Comparison of ENCODE assay signal across 9 mouse cellular contexts in the genomic region with DNA sequence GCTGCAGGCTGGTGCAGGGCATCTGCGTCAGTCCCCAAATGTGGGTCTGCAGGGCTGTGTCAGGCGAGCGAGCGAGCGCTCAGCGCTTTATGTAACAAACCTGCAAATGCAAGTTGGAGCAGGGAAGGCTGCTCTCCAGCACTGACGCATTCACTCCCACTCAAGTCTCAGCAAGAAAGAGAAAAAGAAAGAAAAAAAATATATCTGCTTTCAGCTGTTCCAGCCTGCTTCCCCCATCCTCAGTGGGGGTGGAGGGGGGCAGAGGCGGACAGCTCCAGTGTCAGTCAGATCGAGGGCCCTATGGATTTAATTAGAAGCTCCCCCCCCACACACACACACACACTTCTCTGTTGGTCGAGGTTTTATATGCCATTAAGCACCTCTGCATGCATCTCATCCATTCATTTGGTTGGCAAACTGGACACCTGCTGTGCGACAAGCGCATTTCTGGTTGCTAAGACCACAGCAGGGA. TPM values are rescaled to one million over a fixed set of nuclear protein-coding genes. Genes with fewer than 3 reads are reported as not detected.
DNase-seq lines count a peak whose midpoint lies in the region; ATAC-seq lines count a peak whose summit lies in the region.
"Had no signal": no experiment of that assay in that cellular context is flagged by ENCODE, and none has a peak within 500 bp of the region (broad histone marks: within the 10 kb centered on the region; RNA-seq: fewer than 3 reads in every experiment).

No protein-coding gene starts in this region.

- DNase-seq in heart, adult 9 months (ENCODE audit: low spot score in 2 of 2), result no peak
- no peak for DNase-seq in forebrain, embryonic 10.5 days (ENCODE audit: extremely low spot score, low spot score)
- peak; percentile 45 to 49 for DNase-seq in layer of hippocampus, postnatal 10 days (ENCODE audit: low spot score in 2 of 2)
- no peak for DNase-seq in gastrocnemius, postnatal 10 days
- no peak for DNase-seq in spleen, postnatal 14 days (ENCODE audit: low spot score in 2 of 2)
- DNase-seq: heart, postnatal 14 days had no signal

- peaks cover 67% of the 10 kb centered on the region for H3K27me3 ChIP-seq in heart, embryonic 12.5 days (replicated peaks)
- H3K27me3 ChIP-seq in forebrain, embryonic 10.5 days (ENCODE audit: poor library complexity, severe bottlenecking), result peaks cover 64% of the 10 kb centered on the region
- no peaks in the 10 kb centered on the region for H3K27me3 ChIP-seq in neural tube, embryonic 14.5 days (ENCODE audit: control insufficient read depth, insufficient read depth, low read length)

- ATAC-seq in heart, embryonic 12.5 days (ENCODE audit: insufficient number of reproducible peaks, low FRiP score), result no peak
- ATAC-seq in neural tube, embryonic 14.5 days (ENCODE audit: low read depth), result 0 out of 2 replicates have a peak, but pooled peaks have one; percentile 29
- ATAC-seq in megakaryocyte, adult 5-6 weeks (ENCODE audit: poor library complexity, severe bottlenecking), result no peak

- peaks cover 45% of the 10 kb centered on the region for H3K4me1 ChIP-seq in heart, embryonic 12.5 days (replicated peaks)
- peaks cover 46% of the 10 kb centered on the region for H3K4me1 ChIP-seq in forebrain, embryonic 10.5 days
- H3K4me1 ChIP-seq in neural tube, embryonic 14.5 days (ENCODE audit: control insufficient read depth, insufficient read depth, low read length), result peaks cover 11% of the 10 kb centered on the region; the same call in 1 of the 2 replicates

- no peak overlapping the region for H3K4me3 ChIP-seq in heart, embryonic 12.5 days
- H3K4me3 ChIP-seq in forebrain, embryonic 10.5 days, result peak overlapping the region; percentile 66
- H3K4me3 ChIP-seq in neural tube, embryonic 14.5 days (ENCODE audit: low read depth, low read length), result peak overlapping the region; percentile 56; the same call in 1 of the 2 replicates

- H3K9me3 ChIP-seq in heart, embryonic 12.5 days (replicated peaks), result no peaks in the 10 kb centered on the region
- H3K9me3 ChIP-seq in forebrain, embryonic 10.5 days, result no peaks in the 10 kb centered on the region
- no peaks in the 10 kb centered on the region for H3K9me3 ChIP-seq in neural tube, embryonic 14.5 days (ENCODE audit: control insufficient read depth, low read length)

- no peak overlapping the region for H3K27ac ChIP-seq in heart, embryonic 12.5 days (ENCODE audit: poor library complexity, severe bottlenecking)
- no peak overlapping the region; the same call in 1 of the 2 replicates for H3K27ac ChIP-seq in forebrain, embryonic 10.5 days
- H3K27ac ChIP-seq in neural tube, embryonic 14.5 days (ENCODE audit: low read depth, low read length), result peak overlapping the region; percentile 34; the same call in 1 of the 2 replicates

- H3K4me2 ChIP-seq in heart, embryonic 12.5 days, result 0 out of 2 replicates have a peak overlapping the region, but pooled peaks have one; percentile 5
- H3K4me2 ChIP-seq in neural tube, embryonic 14.5 days (ENCODE audit: low read depth, low read length), result peak overlapping the region; percentile 93

- H3K36me3 ChIP-seq in heart, embryonic 12.5 days, result no peaks in the 10 kb centered on the region
- no peaks in the 10 kb centered on the region for H3K36me3 ChIP-seq in forebrain, embryonic 10.5 days (replicated peaks)
- H3K36me3 ChIP-seq in neural tube, embryonic 14.5 days (ENCODE audit: control insufficient read depth, insufficient read depth, low read length), result no peaks in the 10 kb centered on the region

- 34% methylated on average over 12 of the region's 12 CpGs for WGBS in heart, embryonic 12.5 days
- WGBS in forebrain, embryonic 10.5 days, result 10% methylated on average over 12 of the region's 12 CpGs
- WGBS in neural tube, embryonic 14.5 days, result 15% methylated on average over 12 of the region's 12 CpGs

- H3K9ac ChIP-seq in heart, embryonic 12.5 days, result no peak overlapping the region
- H3K9ac ChIP-seq in neural tube, embryonic 14.5 days (replicated peaks; ENCODE audit: low read depth, low read length), result no peak overlapping the region

RNA-seq across cellular contexts. Expression of gene Cx3cl1, which starts 1.9 kb away (rescaled TPM):
- polyA plus RNA-seq in heart, embryonic 12.5 days (2016; fragmentation: Nextera tagmentation; extraction: Ambion mirVana), result 13.1 and 15.2 TPM in 2 replicates
- 8.9 and 11.1 TPM in 2 replicates for polyA plus RNA-seq in forebrain, embryonic 10.5 days (2016; fragmentation: Nextera tagmentation; extraction: Ambion mirVana)
- total RNA-seq in layer of hippocampus, postnatal 10 days (2021), result 100 to 1,000 TPM; 348 to 361 TPM
- polyA plus RNA-seq in neural tube, embryonic 14.5 days (2014; fragmentation: Nextera tagmentation; extraction: Ambion mirVana), result 25.8 and 41.6 TPM in 2 replicates
- total RNA-seq in megakaryocyte, adult 5-6 weeks (2015), result 0.13 and 0.18 TPM in 2 replicates
- total RNA-seq in megakaryocyte, adult 5-6 weeks (2017), result not detected in 2 replicates
- total RNA-seq in gastrocnemius, postnatal 10 days (2021), result 1 to 10 TPM; 1.2 to 2.4 TPM

RNA-seq across cellular contexts. Expression of gene Ccl22, which starts 28.3 kb away (rescaled TPM):
- not detected in 2 replicates for polyA plus RNA-seq in heart, embryonic 12.5 days (2016; fragmentation: Nextera tagmentation; extraction: Ambion mirVana)
- polyA plus RNA-seq in forebrain, embryonic 10.5 days (2016; fragmentation: Nextera tagmentation; extraction: Ambion mirVana), result not detected in 2 replicates
- total RNA-seq in layer of hippocampus, postnatal 10 days (2021), result not detected
- polyA plus RNA-seq in neural tube, embryonic 14.5 days (2014; fragmentation: Nextera tagmentation; extraction: Ambion mirVana), result not detected in 2 replicates
- not detected in 2 replicates for total RNA-seq in megakaryocyte, adult 5-6 weeks (2015)
- not detected in 2 replicates for total RNA-seq in megakaryocyte, adult 5-6 weeks (2017)
- total RNA-seq in gastrocnemius, postnatal 10 days (2021), result not detected

RNA-seq across cellular contexts. Expression of gene Ccl17, which starts 36.5 kb away (rescaled TPM):
- 0.75 TPM in 1 of 2 replicates, not detected in the other for polyA plus RNA-seq in heart, embryonic 12.5 days (2016; fragmentation: Nextera tagmentation; extraction: Ambion mirVana)
- polyA plus RNA-seq in forebrain, embryonic 10.5 days (2016; fragmentation: Nextera tagmentation; extraction: Ambion mirVana), result not detected in 2 replicates
- total RNA-seq in layer of hippocampus, postnatal 10 days (2021), result 1 to 10 TPM; 6.4 to 7.5 TPM
- 0.79 and 1.4 TPM in 2 replicates for polyA plus RNA-seq in neural tube, embryonic 14.5 days (2014; fragmentation: Nextera tagmentation; extraction: Ambion mirVana)
- total RNA-seq in megakaryocyte, adult 5-6 weeks (2015), result 2.4 TPM in 1 of 2 replicates, not detected in the other
- total RNA-seq in megakaryocyte, adult 5-6 weeks (2017), result 1.4 TPM in 1 of 2 replicates, not detected in the other
- not detected for total RNA-seq in gastrocnemius, postnatal 10 days (2021)
- total RNA-seq: heart, postnatal 14 days had no signal

Comparison
In these comparisons a context has a peak if more than half of its experiments do, and no peak if none do; other contexts are left out.
1. DNase-seq: peak in layer of hippocampus, postnatal 10 days (2 of 2); none in heart, adult 9 months (0 of 2), forebrain, embryonic 10.5 days (single experiment), gastrocnemius, postnatal 10 days (single experiment) and spleen, postnatal 14 days (0 of 2).
2. RNA of gene Cx3cl1, which starts 1.9 kb away (total RNA-seq): 348 to 361 TPM in layer of hippocampus, postnatal 10 days; 1.2 to 2.4 TPM in gastrocnemius, postnatal 10 days and 0.13 to 0.18 TPM in megakaryocyte, adult 5-6 weeks; every median in the first group is over 100 times any median in the second.